Mouse (Mus musculus): Measurements from ENCODE around the gene 4930415O20Rik.

DNA sequence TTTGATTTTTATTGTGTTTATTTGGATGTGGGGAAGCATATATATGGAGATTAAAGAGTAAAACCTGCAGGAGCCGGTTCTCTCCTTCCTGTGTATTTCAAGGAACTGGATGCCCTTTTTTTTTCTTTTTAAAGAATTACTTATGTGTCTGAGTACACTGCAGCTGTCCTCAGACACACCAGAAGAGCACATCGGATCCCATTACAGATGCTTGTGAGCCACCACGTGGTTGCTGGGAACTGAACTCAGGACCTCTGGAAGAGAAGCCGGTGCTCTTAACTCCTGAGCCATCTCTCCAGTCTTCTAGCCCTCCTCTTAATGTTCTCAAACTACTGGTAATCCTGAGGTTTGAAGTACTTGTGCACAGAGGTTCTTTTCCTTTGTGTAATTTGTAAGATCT lies 32.9 kb upstream of the 4930415O20Rik start:
- no peak for TF ChIP-seq POLR2A (IDR thresholded peaks at IDR 0.05; ENCODE audit: low read depth, low read length)
- TF ChIP-seq CTCF (IDR thresholded peaks at IDR 0.05; ENCODE audit: extremely low read depth, insufficient read depth, insufficient read length, insufficient replicate concordance): no peak
